Mouse (Mus musculus): Measurements from ENCODE around the gene Sphkap. TPM values are rescaled to one million over a fixed set of nuclear protein-coding genes. Genes with fewer than 3 reads are reported as not detected.

The Sphkap gene
- 0.31 TPM for polyA plus RNA-seq (2014; fragmentation: Illumina TruSeq; extraction: RNeasy Lipid Tissue Mini Kit (QIAGEN cat#74804))

DNA sequence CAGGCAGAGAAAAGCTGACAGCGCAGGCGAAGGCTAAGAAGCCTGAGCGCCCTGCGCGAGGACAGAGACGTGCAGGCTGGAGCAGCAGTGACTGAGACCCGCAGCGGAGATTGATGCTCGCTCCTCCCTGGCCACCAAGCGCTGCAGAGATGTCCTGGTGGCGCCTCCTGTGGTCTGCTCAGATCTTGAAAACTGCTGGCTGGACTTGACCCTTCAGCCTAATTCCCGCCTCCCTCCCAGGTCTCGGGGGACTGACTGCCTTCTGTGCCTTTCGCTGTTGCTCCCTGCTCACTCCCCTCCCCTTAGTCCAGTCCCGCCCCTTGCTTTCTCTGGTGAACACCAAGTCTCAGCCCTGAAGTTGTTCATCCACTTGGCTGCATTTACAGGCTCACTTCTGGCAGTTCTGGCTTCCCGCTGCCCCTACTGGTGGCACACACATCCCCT lies at the start of gene Sphkap:
Sphkap (minus strand) TSS at position 180 of the 444 bp plus-strand sequence.

Other genes starting within 250 kb of the Sphkap start
- 1.8 TPM for gene Daw1, start 248.4 kb downstream of the Sphkap start, polyA plus RNA-seq (2014; fragmentation: Illumina TruSeq; extraction: RNeasy Lipid Tissue Mini Kit (QIAGEN cat#74804))

All from ovary, adult 10 weeks (tissue).